Mouse (Mus musculus) layer of hippocampus, postnatal 25 days (tissue): ENCODE data around the gene Asap3. TPM values are rescaled to one million over a fixed set of nuclear protein-coding genes. Genes with fewer than 3 reads are reported as not detected.

Experiments
- DNase-seq, 2 experiments: peaks; one replicate each; pipeline ENCODE4 v3.0.0; 2022; ENCODE audit warnings: mixed read lengths in 2 of 2, low spot score in 1 of 2; ENCODE audit errors: extremely low spot score in 1 of 2
- total RNA-seq, 2 experiments: library from RNA; stranded (reverse); gene quantifications; 2 replicates each; pipeline ENCODE4 v1.2.3; 2021

Gene Asap3
- total RNA-seq, 2 experiments from 2014 or later: 2.7 to 4.3 TPM

GRCm38 (mm10) chr4:136289918-136290780 lies 84.0 kb downstream of the Asap3 start:
- DNase-seq: peak in 1 of 2 experiments; percentile 10

GRCm38 (mm10) chr4:136290781-136291595 lies 84.8 kb downstream of the Asap3 start:
- no peak for DNase-seq

GRCm38 (mm10) chr4:136291692-136292091 lies 85.5 kb downstream of the Asap3 start:
- DNase-seq: no peak

Other genes with a start within 250 kb of the Asap3 start
- 10 to 100 TPM; 23.1 to 31.6 TPM for gene Gale, start 242.6 kb upstream of the Asap3 start, total RNA-seq
- gene Lypla2, start 233.7 kb upstream of the Asap3 start, total RNA-seq: 100 to 1,000 TPM in 1 of 2 experiments, 10 to 100 TPM in 1; 94.7 to 110 TPM
- 10 to 100 TPM; 84.3 to 89.7 TPM for gene Pithd1, start 219.1 kb upstream of the Asap3 start, total RNA-seq
- gene Eloa, start 184.6 kb upstream of the Asap3 start, total RNA-seq: 10 to 100 TPM; 31.3 to 31.4 TPM
- 100 to 1,000 TPM; 262 to 319 TPM for gene Rpl11, start 152.9 kb upstream of the Asap3 start, total RNA-seq
- 10 to 100 TPM; 51.7 to 62.5 TPM for gene Id3, start 62.9 kb upstream of the Asap3 start, total RNA-seq
- gene E2f2, start 34.0 kb upstream of the Asap3 start, total RNA-seq: 1 to 10 TPM in 1 of 2 experiments, under 1 TPM in 1; 0.59 to 1.2 TPM
- gene Tcea3, start 41.4 kb downstream of the Asap3 start, total RNA-seq: under 1 TPM in 1 of 2 experiments, not detected in 1; 0.52 TPM
- gene Zfp46, start 78.3 kb downstream of the Asap3 start, total RNA-seq: 10 to 100 TPM; 48.8 to 62.9 TPM
- 100 to 1,000 TPM in 1 of 2 experiments, 10 to 100 TPM in 1; 87.1 to 103 TPM for gene Hnrnpr, start 104.6 kb downstream of the Asap3 start, total RNA-seq
- gene Htr1d, start 217.2 kb downstream of the Asap3 start, total RNA-seq: under 1 TPM; 0.57 to 0.75 TPM